Mouse (Mus musculus) erythroid progenitor cell, adult 5-6 weeks (primary cell): ENCODE data around the gene Fut1. TPM values are rescaled to one million over a fixed set of nuclear protein-coding genes. Genes with fewer than 3 reads are reported as not detected.

Experiments used
- ATAC-seq: replicated peaks from 2 replicates; pipeline ENCODE4 v1.8.0; 2016; ENCODE audit warnings: moderate number of reproducible peaks, mild to moderate bottlenecking, moderate TSS enrichment, inconsistent platforms; ENCODE audit not compliant: poor library complexity, low FRiP score, severe bottlenecking
- total RNA-seq, 2 experiments: library from RNA; stranded (forward) in 1 of 2; stranded (reverse) in 1 of 2; fragments of 150-400 nt in 1 of 2; fragments of 186-747, 209-891 nt in 1 of 2; gene quantifications; 2 replicates each; pipeline versions ENCODE4 v1.2.3 to v1.2.4; 2015 to 2017; ENCODE audit warnings: low replicate concordance in 2 of 2

Gene Fut1
- total RNA-seq, 2 experiments from 2014 or later, result not detected

DNA sequence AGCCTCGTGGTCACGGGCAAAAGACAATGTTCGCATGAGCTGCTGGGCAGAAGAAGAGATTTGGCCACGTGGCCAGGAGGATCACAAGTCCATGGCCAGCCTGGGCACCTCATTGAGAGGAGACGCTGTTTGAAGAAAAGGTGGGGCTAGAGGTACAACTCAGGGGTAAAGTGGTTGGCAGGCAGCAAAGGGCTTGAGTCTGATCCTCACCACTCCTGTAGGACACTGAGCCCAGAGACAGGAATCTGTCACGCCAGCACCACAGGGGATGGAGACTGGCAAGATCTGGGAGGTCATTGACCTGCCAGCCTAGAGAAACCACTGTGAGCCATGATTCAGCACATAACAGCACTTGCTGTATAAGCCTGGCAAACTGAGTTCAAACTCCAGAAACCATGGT, 19.6 kb upstream of the Fut1 start:
- no peak for ATAC-seq

DNA sequence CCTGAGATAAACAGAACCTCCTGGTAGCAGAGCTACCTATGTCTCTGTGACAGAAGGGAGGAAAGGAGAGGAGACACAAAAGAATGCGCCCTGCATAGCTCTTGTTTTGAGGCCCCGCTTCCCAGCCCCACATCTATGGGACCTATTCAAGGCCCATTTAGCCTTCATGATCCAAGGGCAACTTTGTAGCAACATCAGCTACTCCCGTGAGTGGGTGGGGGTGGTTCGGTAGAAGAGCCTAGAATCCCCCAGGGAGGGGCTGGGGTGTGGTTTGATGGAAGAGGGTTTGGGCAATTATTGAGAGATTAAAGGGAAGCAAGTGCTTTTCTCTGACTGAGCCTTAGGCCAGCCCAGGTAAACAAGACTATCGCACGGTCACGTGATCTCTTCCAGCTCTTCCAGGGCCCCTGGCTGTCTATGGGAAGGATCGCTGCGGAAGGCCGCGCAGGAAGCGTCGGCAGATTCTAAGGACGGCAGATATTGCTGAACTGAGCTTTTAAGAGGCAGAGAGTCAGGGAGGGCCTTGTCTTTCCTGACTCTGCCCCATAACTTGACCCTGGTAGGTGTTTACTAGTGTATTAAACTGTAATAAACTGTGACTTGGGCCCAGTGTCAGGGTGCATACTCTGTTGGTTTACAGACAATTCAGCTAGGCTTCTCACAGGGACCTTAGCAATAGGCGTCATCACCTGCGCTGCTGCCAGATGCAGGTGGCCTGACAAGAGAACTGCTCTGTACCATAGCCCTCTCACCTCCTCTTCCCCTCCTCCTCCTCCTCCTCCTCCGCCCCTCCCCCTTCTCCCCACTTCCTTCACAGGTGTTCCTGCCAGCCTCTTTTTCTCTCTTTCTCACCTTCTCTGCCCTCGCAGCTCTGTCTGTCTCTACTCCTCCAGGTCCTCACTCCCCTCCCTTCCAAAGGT, 17.9 kb upstream of the Fut1 start:
- no peak for ATAC-seq

DNA sequence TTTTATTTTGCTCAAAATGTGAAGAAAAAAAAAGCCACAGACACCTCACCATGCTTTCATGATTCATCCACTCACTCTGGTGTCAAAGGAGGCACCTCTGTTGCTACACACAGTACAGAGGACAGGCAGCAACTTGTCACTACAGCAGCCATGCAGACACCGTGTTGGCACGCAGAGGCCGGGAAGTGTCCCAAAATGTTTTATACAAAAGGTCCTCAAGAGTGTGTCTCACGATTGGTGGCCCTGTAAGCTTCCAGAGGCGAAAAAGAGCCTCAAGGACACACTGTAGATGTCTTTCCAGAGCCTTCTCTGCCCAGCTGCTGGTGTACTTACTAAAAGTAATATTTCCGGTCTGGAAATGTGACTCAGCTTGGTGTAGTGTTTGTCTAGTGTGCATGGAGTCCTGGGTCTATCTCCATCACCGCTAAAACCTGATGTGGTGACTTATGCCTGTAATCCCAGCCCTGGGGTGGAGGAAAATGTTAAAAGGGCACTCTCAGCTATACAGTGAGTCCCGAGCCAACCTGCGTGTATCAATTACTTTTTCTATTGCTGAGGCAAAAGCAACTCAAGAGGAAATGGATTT, 11.3 kb upstream of the Fut1 start:
- ATAC-seq, result no peak

GRCm38 (mm10) chr7:45609511-45609910, 7.6 kb upstream of the Fut1 start:
- no peak for ATAC-seq

GRCm38 (mm10) chr7:45616277-45616676, 812 bp upstream of the Fut1 start:
- ATAC-seq, result no peak

DNA sequence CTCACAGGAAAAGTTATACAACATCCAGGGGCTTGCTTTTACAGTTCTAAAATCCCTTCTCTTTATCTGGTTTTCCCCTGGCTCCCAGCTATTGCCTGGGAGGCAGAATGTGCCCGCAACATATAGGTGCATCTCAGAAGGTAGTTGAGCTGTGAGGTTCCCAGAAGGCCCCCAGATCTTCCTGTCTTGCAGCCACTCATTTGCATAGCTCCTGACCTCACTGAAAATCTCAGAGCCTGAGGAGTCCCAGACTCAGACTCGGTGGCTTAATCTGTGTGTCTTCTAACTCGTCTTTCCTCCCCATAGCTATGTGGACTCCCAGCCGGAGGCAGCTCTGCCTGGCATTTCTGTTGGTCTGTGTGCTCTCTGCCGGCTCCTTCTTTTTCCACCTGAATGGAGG, 1.2 kb downstream of the Fut1 start:
- ATAC-seq, result no peak

- ATAC-seq, result no peak
Observed at GRCm38 (mm10) chr7:45619592-45619991, 2.5 kb downstream of the Fut1 start.

DNA sequence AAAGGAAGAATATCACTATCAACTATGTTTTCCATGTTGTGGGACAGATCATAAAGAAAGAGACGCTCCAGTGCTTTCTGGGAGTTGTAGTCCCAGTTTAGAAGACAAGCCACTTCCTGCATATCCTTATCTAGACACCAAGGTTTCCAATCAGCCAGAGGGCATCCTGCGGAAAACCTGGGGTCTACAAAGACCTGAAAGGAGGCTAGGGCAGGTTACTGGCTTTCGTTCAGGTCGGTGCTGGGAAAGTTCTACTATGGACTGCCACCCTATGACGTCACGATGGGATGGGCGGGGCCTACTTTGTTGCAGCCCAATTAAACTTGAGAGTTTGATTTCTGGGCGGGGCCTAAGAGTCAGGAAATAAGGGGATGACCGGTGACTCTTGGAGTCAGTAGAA, 4.4 kb downstream of the Fut1 start, which contains the start of gene Izumo1:
Gene Izumo1 (plus strand): TSS at position 369 of the 400 bp plus-strand sequence.
- ATAC-seq, result no peak

- ATAC-seq, result no peak
Observed at GRCm38 (mm10) chr7:45623507-45623906, 6.4 kb downstream of the Fut1 start.

- ATAC-seq, result no peak
Observed at GRCm38 (mm10) chr7:45624718-45625117, 7.6 kb downstream of the Fut1 start.

DNA sequence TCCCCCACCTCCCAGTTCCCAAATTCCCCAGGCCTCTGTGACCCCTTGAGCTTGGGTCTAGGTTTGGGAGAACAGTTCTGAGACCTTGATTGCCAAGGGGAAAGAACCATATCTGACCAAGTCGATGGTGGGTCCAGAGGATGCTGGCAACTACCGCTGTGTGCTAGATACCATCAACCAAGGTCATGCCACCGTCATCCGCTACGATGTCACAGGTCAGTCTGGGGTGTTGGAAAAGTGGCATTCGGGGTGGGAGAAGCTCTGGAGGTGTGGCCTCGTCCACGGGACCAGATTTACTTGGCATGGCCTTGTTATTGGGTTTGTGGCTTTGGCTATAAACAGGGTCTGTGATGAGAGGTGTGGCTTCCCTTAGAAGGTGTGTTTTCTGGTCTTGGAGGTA, 8.4 kb downstream of the Fut1 start:
- no peak for ATAC-seq

- ATAC-seq, result no peak
Observed at GRCm38 (mm10) chr7:45626571-45627076, 9.5 kb downstream of the Fut1 start.

DNA sequence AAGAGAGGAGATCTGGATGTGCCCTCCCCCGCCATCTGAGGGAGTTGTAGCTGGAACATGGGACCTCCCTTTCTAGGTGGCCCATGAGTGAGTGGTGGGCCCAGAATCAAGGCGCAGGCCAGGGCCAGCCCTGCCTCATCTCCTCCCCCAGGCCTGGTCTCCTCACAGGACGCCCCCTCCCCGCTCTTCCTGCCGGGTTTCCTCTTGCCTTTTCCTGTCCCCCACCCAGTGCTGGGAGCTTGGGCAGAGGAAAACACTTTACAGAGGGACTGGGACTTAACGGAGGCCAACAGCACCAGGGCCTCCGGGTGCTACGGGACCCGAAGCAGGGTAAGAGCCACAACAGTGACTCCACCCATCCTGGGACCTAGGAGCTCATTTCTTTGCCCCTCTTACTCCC, 10.2 kb downstream of the Fut1 start, which contains the start of gene Rasip1:
Gene Rasip1 (plus strand): TSS at position 228 of the 400 bp plus-strand sequence.
- ATAC-seq, result no peak

DNA sequence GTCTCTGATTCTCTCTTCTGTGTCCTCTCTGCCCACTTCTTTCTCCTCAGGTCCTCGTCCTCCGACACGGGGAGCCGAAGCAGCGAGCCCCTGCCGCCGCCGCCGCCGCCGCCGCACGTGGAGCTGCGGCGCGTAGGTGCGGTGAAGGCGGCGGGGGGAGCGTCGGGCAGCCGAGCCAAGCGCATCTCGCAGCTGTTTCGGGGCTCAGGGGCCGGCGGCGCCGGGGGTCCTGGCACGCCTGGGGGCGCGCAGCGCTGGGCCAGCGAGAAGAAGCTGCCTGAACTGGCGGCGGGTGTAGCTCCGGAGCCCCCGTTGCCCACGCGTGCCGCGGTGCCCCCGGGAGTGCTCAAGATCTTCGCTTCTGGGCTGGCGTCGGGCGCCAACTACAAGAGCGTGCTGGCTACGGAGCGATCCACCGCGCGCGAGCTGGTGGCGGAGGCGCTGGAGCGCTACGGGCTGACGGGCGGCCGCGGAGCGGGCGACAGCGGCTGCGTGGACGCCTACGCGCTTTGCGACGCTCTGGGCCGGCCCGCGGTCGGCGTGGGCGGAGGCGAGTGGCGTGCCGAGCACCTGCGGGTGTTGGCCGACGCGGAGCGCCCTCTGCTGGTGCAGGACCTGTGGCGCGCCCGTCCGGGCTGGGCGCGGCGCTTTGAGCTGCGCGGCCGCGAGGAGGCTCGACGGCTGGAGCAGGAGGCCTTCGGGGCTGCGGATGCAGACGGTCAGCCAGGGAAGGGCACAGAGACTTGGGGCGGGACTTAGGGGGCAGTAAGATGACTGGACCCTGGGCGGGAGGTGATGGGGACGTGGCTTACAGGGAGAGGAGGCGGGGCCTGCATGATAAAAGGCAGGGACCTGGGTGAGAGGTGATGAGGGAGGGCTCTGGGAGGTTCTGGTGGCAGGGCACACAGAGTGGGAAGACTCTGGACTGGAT, 11.5 kb downstream of the Fut1 start:
- peak; percentile 86 for ATAC-seq

DNA sequence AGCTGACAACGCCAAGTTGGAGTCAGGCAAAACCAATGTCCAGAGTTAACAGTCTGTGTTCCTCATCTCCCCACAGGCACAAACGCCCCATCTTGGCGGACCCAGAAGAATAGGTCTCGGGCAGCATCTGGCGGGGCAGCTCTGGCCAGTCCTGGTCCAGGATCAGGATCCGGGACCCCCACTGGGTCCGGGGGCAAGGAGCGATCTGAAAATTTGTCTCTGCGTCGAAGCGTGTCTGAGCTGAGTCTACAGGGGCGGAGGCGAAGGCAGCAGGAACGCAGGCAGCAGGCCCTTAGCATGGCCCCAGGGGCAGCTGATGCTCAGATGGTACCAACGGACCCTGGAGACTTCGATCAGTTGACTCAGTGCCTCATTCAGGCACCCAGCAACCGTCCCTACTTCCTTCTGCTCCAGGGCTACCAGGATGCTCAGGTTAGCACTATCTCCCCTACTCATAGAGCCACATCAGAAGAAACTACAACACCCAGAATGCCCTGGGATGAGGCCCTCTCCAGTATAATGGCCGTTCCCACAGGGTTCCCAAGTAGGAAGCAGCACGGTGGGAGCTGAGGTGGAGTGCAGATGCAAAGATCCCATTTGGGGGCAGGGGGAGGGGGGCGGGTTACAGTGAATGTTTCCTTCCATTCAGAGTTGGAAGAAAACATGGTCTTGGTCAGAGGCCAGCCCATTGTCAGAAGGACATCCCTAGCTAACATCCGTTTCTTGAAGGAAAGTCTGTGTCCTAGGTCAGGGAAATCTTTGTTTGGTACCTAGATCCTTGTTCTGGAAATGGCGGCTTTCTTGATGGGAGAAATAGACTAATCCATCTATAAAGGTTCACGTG, 13.2 kb downstream of the Fut1 start:
- no peak for ATAC-seq

- ATAC-seq, result no peak
Observed at GRCm38 (mm10) chr7:45632499-45632898, 15.4 kb downstream of the Fut1 start.

DNA sequence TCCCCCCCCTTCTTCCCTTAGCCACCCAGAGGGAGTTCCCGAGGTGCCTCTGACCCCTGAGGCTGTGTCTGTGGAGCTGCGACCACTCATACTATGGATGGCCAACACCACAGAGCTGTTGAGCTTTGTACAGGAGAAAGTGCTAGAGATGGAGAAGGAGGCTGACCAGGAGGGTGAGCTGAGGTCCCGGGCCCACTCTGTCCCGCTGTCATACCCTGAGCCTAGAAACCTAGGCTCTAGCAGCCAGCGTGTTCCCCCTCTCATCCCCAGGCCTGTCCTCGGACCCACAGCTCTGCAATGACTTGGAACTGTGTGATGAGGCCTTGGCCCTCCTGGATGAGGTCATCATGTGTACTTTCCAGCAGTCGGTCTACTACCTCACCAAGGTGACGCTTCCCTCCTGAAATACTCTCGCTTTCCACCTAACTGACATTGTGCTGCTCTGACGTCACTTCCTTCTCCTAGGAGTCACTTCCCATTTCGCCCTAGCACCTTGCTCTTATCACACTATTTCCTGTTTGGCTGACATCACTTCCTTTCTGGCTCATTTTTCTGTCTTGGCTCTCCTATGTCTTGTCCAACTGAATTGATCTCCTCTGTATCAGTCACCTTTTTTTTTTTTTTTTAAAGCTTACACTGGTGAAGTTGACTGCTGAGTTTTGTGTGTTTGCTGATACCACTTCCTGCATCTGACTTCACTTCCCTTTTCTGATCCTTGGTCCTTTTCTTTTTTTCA, 18.0 kb downstream of the Fut1 start:
- no peak for ATAC-seq
